Mouse (Mus musculus): ENCODE data around the gene Hsd11b2. TPM values are rescaled to one million over a fixed set of nuclear protein-coding genes. Genes with fewer than 3 reads are reported as not detected.

The Hsd11b2 gene
- polyA plus RNA-seq, 1 experiment, result 0.54 TPM

DNA sequence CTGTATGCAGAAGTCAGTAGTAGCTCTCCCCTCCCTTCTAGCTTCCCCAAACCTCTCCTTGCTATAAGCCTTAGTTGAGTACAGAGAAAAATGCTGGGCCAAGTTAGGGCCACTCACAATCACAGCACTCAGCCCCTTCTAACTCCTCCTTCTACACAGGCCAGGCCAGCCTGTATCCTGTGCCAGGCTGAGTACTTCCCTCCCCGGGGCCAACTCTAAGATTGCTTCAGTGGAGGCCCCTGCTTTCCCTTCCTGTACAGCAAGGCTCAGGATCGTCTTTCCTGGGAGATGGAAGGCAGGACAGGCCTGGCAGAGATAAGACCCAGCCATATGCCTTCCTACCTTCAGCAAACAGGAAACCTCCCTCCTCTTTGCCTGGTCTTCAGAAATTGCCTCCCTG lies 14.9 kb downstream of the Hsd11b2 start:
- H3K27ac ChIP-seq (ENCODE audit: insufficient read depth, low read length), result no peak overlapping the region
- no peak overlapping the region for H3K9ac ChIP-seq (ENCODE audit: low read depth, poor library complexity, severe bottlenecking)
- no peak for TF ChIP-seq POLR2A (IDR thresholded peaks at IDR 0.05; ENCODE audit: insufficient read depth, low read length)
- TF ChIP-seq CTCF (IDR thresholded peaks at IDR 0.05; ENCODE audit: low read depth, low read length), result no peak
- TF ChIP-seq EP300 (IDR thresholded peaks at IDR 0.05; ENCODE audit: insufficient read depth, low read depth, low read length), result no peak
- H3K4me3 ChIP-seq (ENCODE audit: low read depth, low read length), result no peak overlapping the region
- no peaks in the 10 kb centered on the region for H3K27me3 ChIP-seq (ENCODE audit: control insufficient read depth, insufficient read depth, low read length, poor library complexity, severe bottlenecking)
- no peaks in the 10 kb centered on the region for H3K4me1 ChIP-seq (ENCODE audit: control insufficient read depth, insufficient read depth, low read length)
- no peaks in the 10 kb centered on the region for H3K9me3 ChIP-seq (replicated peaks; ENCODE audit: control insufficient read depth, insufficient read depth, low read length, poor library complexity, severe bottlenecking)
- H3K36me3 ChIP-seq (ENCODE audit: control insufficient read depth, insufficient read depth, low read length, poor library complexity, severe bottlenecking), result peaks cover 7% of the 10 kb centered on the region

DNA sequence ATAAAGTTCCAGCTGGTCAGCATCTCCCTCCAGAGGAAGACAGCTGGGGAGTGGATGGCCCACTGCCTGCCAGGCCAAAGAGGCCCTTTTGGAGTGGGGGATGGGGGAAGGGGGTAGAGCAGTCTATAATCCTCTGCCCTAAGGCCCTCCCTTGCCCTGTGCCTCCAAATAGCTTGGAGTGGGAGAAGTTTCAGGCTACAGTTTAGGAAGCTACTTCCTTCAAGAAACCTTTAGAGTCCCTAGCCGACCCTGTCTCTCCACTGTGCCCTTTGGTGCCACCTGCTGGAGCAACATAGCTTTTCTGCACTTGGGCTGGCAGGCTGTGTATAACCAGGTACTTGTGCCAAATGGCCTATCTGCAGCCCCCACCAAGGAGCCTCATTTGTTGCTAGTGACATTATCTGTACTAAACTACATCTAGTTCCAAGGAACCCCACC lies 15.4 kb downstream of the Hsd11b2 start:
- H3K9me3 ChIP-seq (replicated peaks; ENCODE audit: control insufficient read depth, insufficient read depth, low read length, poor library complexity, severe bottlenecking), result no peaks in the 10 kb centered on the region
- H3K9ac ChIP-seq (ENCODE audit: low read depth, poor library complexity, severe bottlenecking), result no peak overlapping the region
- H3K4me1 ChIP-seq (ENCODE audit: control insufficient read depth, insufficient read depth, low read length), result no peaks in the 10 kb centered on the region
- no peak overlapping the region for H3K27ac ChIP-seq (ENCODE audit: insufficient read depth, low read length)
- H3K36me3 ChIP-seq (ENCODE audit: control insufficient read depth, insufficient read depth, low read length, poor library complexity, severe bottlenecking), result peaks cover 12% of the 10 kb centered on the region
- no peak overlapping the region for H3K4me3 ChIP-seq (ENCODE audit: low read depth, low read length)
- H3K27me3 ChIP-seq (ENCODE audit: control insufficient read depth, insufficient read depth, low read length, poor library complexity, severe bottlenecking), result no peaks in the 10 kb centered on the region
- TF ChIP-seq EP300 (IDR thresholded peaks at IDR 0.05; ENCODE audit: insufficient read depth, low read depth, low read length) (no peak), POLR2A (IDR thresholded peaks at IDR 0.05; ENCODE audit: insufficient read depth, low read length) (no peak), CTCF (IDR thresholded peaks at IDR 0.05; ENCODE audit: low read depth, low read length) (peak; percentile 83)

DNA sequence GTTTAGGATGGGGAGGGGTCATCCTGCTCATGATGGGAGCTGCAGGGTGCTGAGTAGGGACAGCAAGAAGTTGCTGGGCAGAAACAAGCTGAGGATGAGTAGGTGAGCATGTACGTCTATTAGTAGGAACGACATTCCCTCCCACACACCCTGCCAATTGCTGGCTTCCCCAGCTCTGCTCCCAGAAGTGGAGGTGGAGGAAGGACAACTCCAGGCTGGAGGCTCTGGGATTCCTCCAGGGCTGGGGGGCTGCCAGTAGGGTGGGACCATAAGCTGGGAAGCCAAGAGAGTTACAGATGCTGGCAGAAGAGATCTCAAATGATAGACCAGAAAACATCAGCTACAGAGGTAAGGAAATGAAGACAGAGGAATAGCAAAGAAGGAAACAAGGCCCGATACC lies 18.0 kb downstream of the Hsd11b2 start:
- H3K36me3 ChIP-seq (ENCODE audit: control insufficient read depth, insufficient read depth, low read length, poor library complexity, severe bottlenecking), result peaks cover 15% of the 10 kb centered on the region
- no peak overlapping the region for H3K27ac ChIP-seq (ENCODE audit: insufficient read depth, low read length)
- no peak overlapping the region for H3K9ac ChIP-seq (ENCODE audit: low read depth, poor library complexity, severe bottlenecking)
- TF ChIP-seq POLR2A (IDR thresholded peaks at IDR 0.05; ENCODE audit: insufficient read depth, low read length) (no peak), EP300 (IDR thresholded peaks at IDR 0.05; ENCODE audit: insufficient read depth, low read depth, low read length) (no peak), CTCF (IDR thresholded peaks at IDR 0.05; ENCODE audit: low read depth, low read length) (no peak)
- no peaks in the 10 kb centered on the region for H3K9me3 ChIP-seq (replicated peaks; ENCODE audit: control insufficient read depth, insufficient read depth, low read length, poor library complexity, severe bottlenecking)
- H3K27me3 ChIP-seq (ENCODE audit: control insufficient read depth, insufficient read depth, low read length, poor library complexity, severe bottlenecking), result no peaks in the 10 kb centered on the region
- no peaks in the 10 kb centered on the region for H3K4me1 ChIP-seq (ENCODE audit: control insufficient read depth, insufficient read depth, low read length)
- no peak overlapping the region for H3K4me3 ChIP-seq (ENCODE audit: low read depth, low read length)

DNA sequence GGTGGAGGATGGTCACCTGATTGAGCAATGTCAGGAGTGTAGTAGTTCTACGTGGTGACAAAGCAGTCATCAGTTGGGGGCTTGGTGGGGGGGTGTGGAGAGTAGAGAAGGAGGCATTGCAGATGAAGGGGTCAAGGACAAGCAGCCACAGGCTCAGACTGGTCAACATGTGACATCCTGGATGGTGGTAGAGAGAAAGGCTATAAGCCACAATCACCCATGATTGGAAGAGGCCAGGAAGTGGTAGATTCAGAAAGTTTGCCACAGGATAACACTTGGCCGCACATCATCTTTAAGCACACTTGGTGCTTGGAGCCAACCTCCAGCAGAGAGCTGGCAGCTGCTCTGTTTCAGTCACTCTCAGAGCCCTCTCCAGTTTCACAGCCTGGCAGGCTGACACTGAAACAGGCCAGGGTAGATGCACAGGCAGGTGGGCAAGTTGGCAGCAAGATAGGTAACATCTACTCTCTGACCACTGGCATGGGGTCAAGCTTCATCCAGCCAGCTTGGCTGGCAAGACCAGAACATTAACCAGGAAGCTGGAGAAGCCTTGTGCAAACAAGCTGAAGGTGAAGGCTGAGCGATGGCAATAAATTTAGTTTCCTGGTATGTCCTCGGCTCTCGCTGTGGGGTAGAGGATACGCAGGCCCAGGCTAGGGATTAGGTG lies 18.6 kb downstream of the Hsd11b2 start:
- no peak overlapping the region for H3K9ac ChIP-seq (ENCODE audit: low read depth, poor library complexity, severe bottlenecking)
- no peaks in the 10 kb centered on the region for H3K27me3 ChIP-seq (ENCODE audit: control insufficient read depth, insufficient read depth, low read length, poor library complexity, severe bottlenecking)
- peaks cover 15% of the 10 kb centered on the region for H3K36me3 ChIP-seq (ENCODE audit: control insufficient read depth, insufficient read depth, low read length, poor library complexity, severe bottlenecking)
- TF ChIP-seq CTCF (IDR thresholded peaks at IDR 0.05; ENCODE audit: low read depth, low read length) (no peak), POLR2A (IDR thresholded peaks at IDR 0.05; ENCODE audit: insufficient read depth, low read length) (no peak), EP300 (IDR thresholded peaks at IDR 0.05; ENCODE audit: insufficient read depth, low read depth, low read length) (no peak)
- H3K4me1 ChIP-seq (ENCODE audit: control insufficient read depth, insufficient read depth, low read length), result no peaks in the 10 kb centered on the region
- H3K27ac ChIP-seq (ENCODE audit: insufficient read depth, low read length), result no peak overlapping the region
- no peak overlapping the region for H3K4me3 ChIP-seq (ENCODE audit: low read depth, low read length)
- H3K9me3 ChIP-seq (replicated peaks; ENCODE audit: control insufficient read depth, insufficient read depth, low read length, poor library complexity, severe bottlenecking), result no peaks in the 10 kb centered on the region

DNA sequence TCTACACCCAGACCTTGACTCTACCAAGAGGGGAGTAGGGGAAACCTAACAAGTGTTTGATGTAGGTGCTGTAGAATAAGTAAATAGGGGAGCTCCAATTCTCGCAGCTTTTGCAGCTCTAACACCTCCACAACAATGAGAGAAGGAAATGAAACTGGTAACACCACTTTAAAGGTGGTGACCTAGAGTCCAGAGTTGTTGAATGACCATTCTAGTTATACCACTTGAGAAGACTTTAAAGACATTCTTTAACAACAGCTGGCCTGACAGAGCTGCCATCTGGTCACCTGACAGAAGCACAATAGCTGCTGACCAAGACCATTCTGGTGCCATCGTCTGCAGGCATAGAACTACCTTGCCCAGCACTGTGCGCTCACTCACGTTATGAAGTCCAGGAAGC lies 20.4 kb downstream of the Hsd11b2 start:
- no peak overlapping the region for H3K27ac ChIP-seq (ENCODE audit: insufficient read depth, low read length)
- TF ChIP-seq CTCF (IDR thresholded peaks at IDR 0.05; ENCODE audit: low read depth, low read length) (no peak), POLR2A (IDR thresholded peaks at IDR 0.05; ENCODE audit: insufficient read depth, low read length) (no peak), EP300 (IDR thresholded peaks at IDR 0.05; ENCODE audit: insufficient read depth, low read depth, low read length) (no peak)
- H3K4me1 ChIP-seq (ENCODE audit: control insufficient read depth, insufficient read depth, low read length), result no peaks in the 10 kb centered on the region
- no peaks in the 10 kb centered on the region for H3K27me3 ChIP-seq (ENCODE audit: control insufficient read depth, insufficient read depth, low read length, poor library complexity, severe bottlenecking)
- peaks cover 15% of the 10 kb centered on the region for H3K36me3 ChIP-seq (ENCODE audit: control insufficient read depth, insufficient read depth, low read length, poor library complexity, severe bottlenecking)
- H3K9ac ChIP-seq (ENCODE audit: low read depth, poor library complexity, severe bottlenecking), result no peak overlapping the region
- no peaks in the 10 kb centered on the region for H3K9me3 ChIP-seq (replicated peaks; ENCODE audit: control insufficient read depth, insufficient read depth, low read length, poor library complexity, severe bottlenecking)
- no peak overlapping the region for H3K4me3 ChIP-seq (ENCODE audit: low read depth, low read length)

DNA sequence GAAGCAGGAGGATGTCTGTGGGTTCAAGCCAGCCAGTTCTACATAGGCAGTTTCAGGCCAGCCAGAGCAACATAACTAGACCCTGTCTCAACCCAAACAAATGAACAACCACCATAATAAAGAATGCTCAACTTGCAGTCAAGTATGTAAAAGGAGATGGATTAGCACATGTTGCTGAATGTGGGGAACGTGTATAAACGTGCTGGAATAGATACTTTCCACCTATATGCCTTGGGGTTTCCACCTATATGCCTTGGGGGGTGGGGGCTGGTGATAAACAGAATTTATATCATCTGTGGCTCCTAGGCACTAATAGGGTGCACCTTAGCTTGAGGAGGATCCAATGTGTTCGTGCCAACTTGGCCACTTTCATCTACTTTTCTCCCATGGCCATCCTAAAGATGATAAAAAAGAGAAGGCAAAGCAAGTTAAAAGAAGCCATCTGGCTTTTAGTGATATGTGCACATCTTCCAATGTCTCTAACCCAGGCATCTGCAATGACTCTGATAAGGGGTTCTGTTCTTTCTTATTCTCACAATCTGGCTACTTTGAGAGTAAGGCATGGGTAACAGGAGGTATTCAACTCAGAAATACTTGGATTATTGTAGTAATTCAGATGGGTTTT lies 23.6 kb downstream of the Hsd11b2 start:
- H3K36me3 ChIP-seq (ENCODE audit: control insufficient read depth, insufficient read depth, low read length, poor library complexity, severe bottlenecking), result peaks cover 13% of the 10 kb centered on the region
- H3K27ac ChIP-seq (ENCODE audit: insufficient read depth, low read length), result no peak overlapping the region
- H3K4me1 ChIP-seq (ENCODE audit: control insufficient read depth, insufficient read depth, low read length), result no peaks in the 10 kb centered on the region
- H3K27me3 ChIP-seq (ENCODE audit: control insufficient read depth, insufficient read depth, low read length, poor library complexity, severe bottlenecking), result no peaks in the 10 kb centered on the region
- H3K4me3 ChIP-seq (ENCODE audit: low read depth, low read length), result no peak overlapping the region
- no peaks in the 10 kb centered on the region for H3K9me3 ChIP-seq (replicated peaks; ENCODE audit: control insufficient read depth, insufficient read depth, low read length, poor library complexity, severe bottlenecking)
- no peak overlapping the region for H3K9ac ChIP-seq (ENCODE audit: low read depth, poor library complexity, severe bottlenecking)
- no peak for TF ChIP-seq POLR2A (IDR thresholded peaks at IDR 0.05; ENCODE audit: insufficient read depth, low read length)
- TF ChIP-seq EP300 (IDR thresholded peaks at IDR 0.05; ENCODE audit: insufficient read depth, low read depth, low read length), result no peak
- no peak for TF ChIP-seq CTCF (IDR thresholded peaks at IDR 0.05; ENCODE audit: low read depth, low read length)

All from ES-Bruce4 (cell line).